Mouse (Mus musculus): Measurements from ENCODE around the gene Btnl10.

Btnl10 gene

GRCm38 (mm10) chr11:58917745-58918366, at the start of gene Btnl10:
Gene Btnl10 (plus strand): TSS chr11:58917908.
- no peak for DNase-seq (ENCODE audit: low spot score)

GRCm38 (mm10) chr11:58867954-58868330, 49.8 kb upstream of the Btnl10 start:
- DNase-seq (ENCODE audit: low spot score) = no peak

GRCm38 (mm10) chr11:58870961-58871360, 46.7 kb upstream of the Btnl10 start:
- no peak for DNase-seq (ENCODE audit: low spot score)

GRCm38 (mm10) chr11:58883756-58884155, 34.0 kb upstream of the Btnl10 start:
- DNase-seq (ENCODE audit: low spot score) = no peak

- DNase-seq (ENCODE audit: low spot score) = no peak
These were observed 27.2 kb upstream of the Btnl10 start for GRCm38 (mm10) chr11:58890511-58890910.

GRCm38 (mm10) chr11:58894456-58894855, 23.3 kb upstream of the Btnl10 start:
- no peak for DNase-seq (ENCODE audit: low spot score)

- DNase-seq (ENCODE audit: low spot score) = no peak
These were observed 20.2 kb upstream of the Btnl10 start for GRCm38 (mm10) chr11:58897485-58897884.

GRCm38 (mm10) chr11:58901080-58901479, 16.6 kb upstream of the Btnl10 start:
- DNase-seq (ENCODE audit: low spot score) = no peak

GRCm38 (mm10) chr11:58903511-58904409, 13.9 kb upstream of the Btnl10 start, which contains the start of gene Zfp39:
Gene Zfp39 (minus strand): TSS chr11:58904225.
- peak; percentile 94 for DNase-seq (ENCODE audit: low spot score)

- DNase-seq (ENCODE audit: low spot score) = no peak
These were observed 13.3 kb upstream of the Btnl10 start for GRCm38 (mm10) chr11:58904410-58904718.

- no peak for DNase-seq (ENCODE audit: low spot score)
These were observed 12.9 kb upstream of the Btnl10 start for GRCm38 (mm10) chr11:58904838-58905237.

- no peak for DNase-seq (ENCODE audit: low spot score)
These were observed 3.9 kb upstream of the Btnl10 start for GRCm38 (mm10) chr11:58913776-58914175.

GRCm38 (mm10) chr11:58914461-58915028, 3.2 kb upstream of the Btnl10 start:
- no peak for DNase-seq (ENCODE audit: low spot score)

- DNase-seq (ENCODE audit: low spot score) = no peak
These were observed 596 bp upstream of the Btnl10 start for GRCm38 (mm10) chr11:58916879-58917744.

GRCm38 (mm10) chr11:58918759-58919158, 1.1 kb downstream of the Btnl10 start:
- no peak for DNase-seq (ENCODE audit: low spot score)

GRCm38 (mm10) chr11:58922420-58922819, 4.7 kb downstream of the Btnl10 start:
- DNase-seq (ENCODE audit: low spot score) = no peak

GRCm38 (mm10) chr11:58926651-58927050, 8.9 kb downstream of the Btnl10 start:
- DNase-seq (ENCODE audit: low spot score) = no peak

GRCm38 (mm10) chr11:58927053-58927452, 9.3 kb downstream of the Btnl10 start:
- DNase-seq (ENCODE audit: low spot score) = no peak

GRCm38 (mm10) chr11:58927790-58928651, 10.3 kb downstream of the Btnl10 start:
- DNase-seq (ENCODE audit: low spot score) = peak; percentile 50

GRCm38 (mm10) chr11:58929055-58929454, 11.3 kb downstream of the Btnl10 start:
- DNase-seq (ENCODE audit: low spot score) = no peak

- DNase-seq (ENCODE audit: low spot score) = no peak
These were observed 11.9 kb downstream of the Btnl10 start for GRCm38 (mm10) chr11:58929641-58930040.
